Mouse (Mus musculus) Muller cell, postnatal 12 days (primary cell): ENCODE results near the gene Ggcx.
"Not testable (repeated sequence)": the region's sequence is repeated elsewhere in the genome, so short reads cannot be mapped to it uniquely, and the experiment has no call there.

ENCODE experiments used
- DNase-seq: peaks from one replicate; pipeline ENCODE4 v3.0.0-alpha.2; 2015; ENCODE audit errors: inconsistent ontology term

The Ggcx gene

DNA sequence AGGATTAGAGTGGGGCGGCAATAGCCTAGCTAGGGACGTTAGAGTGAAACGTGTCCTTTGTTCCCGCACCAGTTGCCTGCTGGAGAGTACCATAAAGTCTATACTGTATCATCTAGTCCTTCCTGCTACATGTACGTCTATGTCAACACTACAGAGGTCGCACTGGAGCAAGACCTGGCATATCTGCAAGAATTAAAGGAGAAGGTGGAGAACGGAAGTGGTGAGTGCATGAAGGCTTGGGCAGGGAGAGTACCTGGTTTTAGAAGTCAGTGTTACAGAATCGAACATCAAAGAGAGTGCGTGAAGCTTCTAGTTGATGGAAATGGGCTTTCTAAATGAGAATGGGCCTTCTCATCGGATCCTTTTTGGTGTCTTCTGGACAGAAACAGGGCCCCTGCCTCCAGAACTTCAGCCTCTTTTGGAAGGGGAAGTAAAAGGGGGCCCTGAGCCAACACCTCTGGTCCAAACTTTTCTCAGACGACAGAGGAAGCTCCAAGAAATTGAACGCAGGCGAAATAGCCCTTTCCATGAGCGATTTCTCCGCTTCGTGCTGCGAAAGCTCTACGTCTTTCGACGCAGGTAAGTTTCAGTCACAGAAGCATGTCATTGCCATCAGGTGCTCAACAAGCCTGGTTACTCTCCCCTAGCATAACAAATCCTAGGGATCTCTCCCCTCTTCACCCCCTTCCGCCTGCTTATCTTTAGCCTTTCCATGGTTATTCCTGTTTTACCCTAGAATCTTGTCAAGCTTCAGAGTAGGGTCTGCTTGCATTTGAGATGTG, 15.1 kb downstream of the Ggcx start:
- DNase-seq = no peak

DNA sequence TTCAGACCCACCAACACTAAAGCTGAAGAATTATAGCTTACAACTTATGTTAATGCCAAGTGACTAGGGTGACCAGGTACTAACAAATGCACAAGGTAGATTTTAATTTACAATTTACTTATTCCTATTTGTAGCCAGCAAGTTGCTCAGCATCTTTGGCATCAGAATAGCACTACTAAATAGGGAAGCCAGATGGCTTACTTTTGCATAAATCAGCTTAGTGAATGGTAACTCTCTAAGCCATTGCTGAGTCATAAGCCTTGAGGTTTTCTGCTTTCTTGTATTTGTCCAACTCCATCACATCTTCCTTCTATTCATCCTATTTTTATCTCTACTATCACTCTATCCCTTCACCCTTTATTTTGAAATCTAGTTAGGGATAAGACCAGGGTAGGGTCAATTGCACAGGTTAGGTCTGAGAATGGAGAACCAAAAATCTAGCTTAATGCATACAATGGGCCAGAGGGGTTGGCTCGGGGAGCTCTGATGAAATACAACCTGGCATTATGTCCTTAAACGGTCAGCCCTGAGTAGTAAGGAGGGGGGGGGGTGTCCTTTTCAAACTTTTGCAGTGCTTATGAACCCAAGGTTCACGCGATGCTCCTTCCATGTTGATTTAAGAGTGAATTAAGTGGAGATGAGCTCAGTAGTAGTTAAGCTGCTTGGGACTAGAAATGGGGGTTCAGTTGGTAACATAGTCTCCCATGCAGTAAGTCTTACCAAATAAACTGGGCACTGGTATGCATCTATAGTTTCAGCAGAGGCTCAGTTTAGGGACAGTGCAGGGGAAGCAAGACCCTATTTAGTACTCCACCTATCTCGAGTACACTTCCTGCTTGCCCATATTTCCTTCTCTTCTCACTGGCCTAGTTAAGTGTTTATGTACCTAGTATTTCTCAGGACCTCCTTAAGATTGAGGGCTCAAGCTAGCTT, 17.1 kb downstream of the Ggcx start:
- DNase-seq = peak; percentile 46

DNA sequence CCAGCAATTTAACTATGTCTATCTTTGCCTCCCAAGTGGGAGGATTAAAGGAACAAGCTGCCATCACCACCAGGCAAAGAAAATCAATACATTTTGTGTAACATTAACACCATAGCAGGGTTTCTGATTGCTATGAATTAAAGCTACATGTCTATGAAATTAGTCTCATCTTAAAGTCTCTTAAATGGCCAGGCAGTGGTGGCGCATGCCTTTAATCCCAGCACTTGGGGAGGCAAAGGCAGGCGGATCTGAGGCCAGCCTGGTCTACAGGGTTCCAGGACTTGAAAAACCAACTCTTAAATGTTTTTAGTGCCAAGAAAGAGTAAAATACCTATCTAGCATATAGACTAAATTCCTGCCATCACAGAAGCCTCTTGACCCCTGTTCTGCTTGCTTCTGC, 18.0 kb downstream of the Ggcx start:
- DNase-seq = no peak

DNA sequence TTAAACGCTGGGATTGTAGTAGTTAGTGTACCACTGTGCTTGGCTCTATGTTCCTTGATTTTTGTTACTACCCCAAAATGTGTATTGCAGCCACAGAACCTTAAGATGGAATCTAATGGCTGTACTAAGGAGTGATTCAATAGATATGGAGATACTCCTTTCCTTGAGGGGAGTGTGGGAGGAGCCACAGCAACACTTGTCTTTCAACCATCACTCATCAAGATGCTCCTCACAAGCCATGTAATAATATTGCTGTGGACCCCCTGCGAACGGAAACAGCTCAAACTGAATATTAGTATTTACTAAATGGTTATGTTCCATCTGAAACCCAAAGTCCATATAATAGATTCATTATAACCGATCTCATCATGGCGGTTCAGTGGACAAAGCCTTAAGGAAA, 24.1 kb downstream of the Ggcx start:
- no peak for DNase-seq

DNA sequence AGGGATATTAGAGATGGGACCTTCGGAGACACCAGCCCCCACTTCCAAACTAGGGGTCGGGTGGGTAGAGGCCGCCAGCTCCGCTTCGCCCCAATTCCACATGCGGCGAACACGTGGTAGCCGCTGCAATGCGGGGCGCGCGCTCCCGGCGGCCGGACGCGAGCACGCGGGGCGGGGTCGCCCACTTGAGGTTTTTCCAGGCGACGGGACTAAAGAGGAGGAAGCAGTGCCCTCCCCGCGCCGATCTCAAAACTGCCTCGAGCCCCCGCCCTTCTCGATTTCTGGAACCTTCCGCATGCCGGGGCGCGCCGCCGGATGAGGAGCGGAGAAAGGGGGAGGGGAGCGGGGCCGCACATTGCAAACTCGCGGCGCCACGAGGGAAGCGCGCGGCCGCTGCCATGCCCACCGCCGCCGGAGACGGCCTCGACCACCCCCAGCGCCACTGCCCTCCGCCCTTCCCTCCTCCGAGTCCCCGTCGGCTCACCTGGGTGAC, 24.8 kb downstream of the Ggcx start:
- DNase-seq = peak; percentile 90

DNA sequence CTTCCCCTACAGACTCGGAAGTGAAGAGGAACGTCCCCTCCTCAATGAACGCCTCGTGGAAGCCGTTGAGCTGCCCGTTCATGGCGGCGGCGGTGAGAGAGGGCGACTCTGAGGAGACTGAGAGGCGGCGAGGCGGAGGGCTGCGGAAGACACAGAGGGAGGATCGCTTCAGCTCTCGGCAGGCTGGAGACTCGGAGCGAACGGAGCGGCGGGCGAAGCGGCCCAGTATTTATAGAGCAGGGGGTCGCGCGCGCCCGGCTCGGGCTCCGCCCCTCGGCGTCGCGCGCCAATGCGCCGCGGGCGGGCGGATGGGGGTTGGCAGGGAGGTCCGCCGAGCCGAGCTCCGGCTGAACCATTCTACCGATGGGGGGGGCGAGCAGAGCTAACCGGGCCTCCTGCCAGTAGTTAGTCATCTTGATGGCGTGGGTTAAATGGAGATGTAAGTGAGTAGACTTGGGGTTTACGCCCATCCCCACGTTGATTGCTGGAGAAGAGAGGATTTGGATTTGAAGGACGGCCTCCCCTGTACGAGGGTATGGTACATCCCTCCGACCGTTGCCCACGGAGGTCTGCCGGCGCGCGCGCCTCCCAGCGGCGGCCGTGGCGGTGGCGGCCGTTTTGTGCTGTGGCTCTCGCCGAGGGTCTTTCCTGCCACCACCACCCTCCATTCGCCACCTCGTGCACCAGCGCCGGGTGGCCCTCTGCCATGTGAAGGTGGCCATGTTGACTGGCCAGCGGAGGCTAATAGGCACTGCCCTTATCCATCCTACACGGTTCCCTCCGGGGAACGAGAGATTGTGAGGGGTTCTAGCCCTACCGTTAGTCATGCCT, 25.5 kb downstream of the Ggcx start, which contains the start of gene Mat2a:
Gene Mat2a, minus strand, starts transcription at position 204 of the 831 bp plus-strand sequence.
- DNase-seq = peak; percentile 97

DNA sequence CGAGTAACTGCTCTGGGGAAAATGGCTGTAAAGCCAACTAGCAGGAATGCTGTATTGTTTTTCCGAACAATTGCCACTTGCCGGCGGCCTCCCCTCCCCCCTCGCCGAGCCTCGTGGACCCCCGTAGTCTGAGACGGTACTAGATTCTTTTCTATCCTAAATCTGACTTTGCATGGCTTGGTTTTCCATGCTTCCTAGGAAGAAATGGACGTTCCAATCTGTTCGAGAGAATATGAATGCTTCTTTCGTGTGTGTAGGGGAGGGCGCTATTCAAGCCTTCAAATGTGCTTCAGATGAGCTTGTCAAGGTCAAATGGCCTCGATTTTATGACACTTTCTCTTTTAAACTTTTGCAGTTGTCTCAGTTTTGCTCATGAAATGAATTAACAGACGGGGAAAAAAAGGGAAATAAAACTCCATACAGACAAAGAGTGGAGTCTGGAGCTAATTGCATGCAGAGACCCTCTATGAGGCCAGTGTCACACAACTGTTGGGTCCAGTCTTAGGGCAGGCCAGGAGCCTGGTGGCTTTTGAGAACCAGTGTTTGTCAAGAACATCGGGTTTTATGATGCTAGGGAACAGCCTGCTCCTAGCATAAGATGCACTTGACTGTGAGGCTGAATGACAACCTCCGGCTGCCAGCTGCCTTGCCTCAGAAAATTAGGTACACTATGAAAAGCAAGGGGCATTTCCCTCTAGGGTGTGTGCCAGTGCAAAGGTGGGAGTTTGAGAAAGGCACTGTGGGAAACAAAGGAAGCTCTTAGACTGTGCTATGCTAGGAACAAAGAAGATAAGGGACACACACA, 26.3 kb downstream of the Ggcx start:
- peak; percentile 46 for DNase-seq

DNA sequence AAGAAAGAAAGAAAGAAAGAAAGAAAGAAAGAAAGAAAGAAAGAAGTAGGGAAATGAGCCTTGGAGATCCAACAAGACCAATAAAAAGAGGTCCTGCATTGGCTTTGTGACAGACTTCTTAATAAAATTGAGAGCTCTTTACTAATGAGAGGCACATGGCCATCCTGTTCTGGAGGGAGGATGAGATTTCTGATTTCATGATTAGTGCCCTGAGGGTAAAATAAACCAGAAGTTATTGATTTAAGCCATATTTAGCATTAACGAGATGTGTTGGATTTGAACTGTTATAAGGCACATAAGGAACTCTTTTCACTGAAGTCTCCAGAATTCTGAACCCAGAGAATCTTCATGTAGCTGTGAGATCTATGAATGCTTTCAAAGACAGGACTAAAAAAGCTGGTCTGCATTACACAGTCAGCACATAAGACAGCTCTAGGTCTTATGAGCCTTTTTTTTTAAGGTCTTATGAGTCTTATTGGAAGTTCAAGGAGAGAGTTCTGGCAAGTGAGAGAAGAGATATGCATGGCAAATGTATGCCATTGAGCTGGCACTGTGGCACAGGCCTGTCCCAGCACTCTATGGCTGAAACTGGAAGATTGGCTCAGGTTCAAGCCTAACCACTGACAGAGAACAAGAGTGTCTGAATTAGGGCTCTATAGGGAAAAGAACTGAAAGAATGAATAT, 29.0 kb downstream of the Ggcx start:
- no peak for DNase-seq

DNA sequence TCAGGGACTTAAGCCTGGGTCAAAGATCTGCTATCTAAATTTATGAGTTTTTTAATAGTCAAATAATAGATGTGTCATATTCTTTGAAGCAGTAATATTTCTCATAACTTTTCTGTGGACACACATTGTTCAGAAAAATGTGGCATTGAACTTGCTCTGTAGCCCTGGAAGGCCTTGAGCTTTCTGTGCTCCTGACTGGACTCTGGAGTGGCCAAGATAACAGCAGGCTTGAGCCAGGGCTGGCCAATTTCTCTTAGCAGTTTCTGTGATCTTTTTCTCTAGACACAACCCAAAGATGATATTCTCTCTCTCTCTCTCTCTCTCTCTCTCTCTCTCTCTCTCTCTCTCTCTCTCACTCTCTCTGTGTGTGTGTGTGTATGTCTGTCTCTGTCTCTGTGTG, 30.9 kb downstream of the Ggcx start:
- DNase-seq = no peak

DNA sequence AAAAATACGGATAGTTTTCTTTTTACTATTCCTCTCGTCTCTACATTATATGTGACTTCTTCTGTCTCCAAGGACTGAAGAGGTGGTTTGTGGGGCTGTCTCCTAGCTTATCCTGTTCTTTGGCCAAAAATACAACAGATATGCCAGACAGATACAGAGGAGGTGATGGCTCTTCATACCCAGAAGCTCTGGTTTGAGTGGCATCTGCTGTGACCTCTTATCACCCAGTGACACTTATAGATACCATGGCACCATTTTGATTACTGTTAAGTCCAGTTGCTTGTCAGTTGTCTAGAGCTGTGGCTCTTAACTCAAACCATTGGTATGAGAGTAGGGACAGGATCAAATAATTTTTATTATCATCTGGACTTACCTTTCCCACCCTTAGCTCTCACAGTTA, 33.4 kb downstream of the Ggcx start:
- DNase-seq = no peak

DNA sequence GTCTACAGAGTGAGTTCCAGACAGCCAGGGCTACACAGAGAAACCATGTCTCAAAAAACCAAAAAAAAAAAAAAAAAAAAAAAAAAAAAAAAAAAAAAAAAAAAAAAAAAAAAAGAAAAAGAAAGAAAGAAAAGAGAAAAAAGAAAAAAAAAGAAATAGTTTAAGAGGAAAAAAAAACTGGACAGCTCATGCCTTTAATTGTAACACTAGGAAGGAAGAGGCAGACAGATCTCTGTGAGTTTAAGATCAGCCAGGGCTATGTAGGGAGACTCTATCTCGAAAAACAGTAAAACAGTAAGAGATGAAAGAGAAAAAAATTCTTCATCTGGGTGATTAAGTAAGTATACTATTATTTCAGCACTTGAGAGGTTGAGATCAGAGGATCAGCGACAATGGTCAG, 37.7 kb downstream of the Ggcx start:
- DNase-seq = not testable (repeated sequence)

DNA sequence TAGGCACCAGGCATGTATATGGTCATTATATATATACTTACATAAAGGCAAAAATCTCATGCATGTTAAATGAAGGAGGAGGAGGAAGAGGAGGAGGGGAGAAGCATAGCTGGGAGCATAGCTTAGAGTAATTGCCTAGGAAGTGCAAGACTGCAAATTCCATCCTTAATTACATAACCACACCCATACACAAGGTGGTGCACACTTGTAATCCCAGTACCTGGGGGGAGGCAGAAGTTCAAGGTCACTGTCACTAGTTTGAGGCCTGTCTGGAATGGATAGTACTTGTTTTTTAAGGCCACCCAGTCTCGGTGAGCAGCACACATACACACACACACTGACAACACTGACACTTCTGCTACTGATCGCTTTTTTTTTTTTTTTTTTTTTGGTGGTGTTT, 38.2 kb downstream of the Ggcx start:
- no peak for DNase-seq

DNA sequence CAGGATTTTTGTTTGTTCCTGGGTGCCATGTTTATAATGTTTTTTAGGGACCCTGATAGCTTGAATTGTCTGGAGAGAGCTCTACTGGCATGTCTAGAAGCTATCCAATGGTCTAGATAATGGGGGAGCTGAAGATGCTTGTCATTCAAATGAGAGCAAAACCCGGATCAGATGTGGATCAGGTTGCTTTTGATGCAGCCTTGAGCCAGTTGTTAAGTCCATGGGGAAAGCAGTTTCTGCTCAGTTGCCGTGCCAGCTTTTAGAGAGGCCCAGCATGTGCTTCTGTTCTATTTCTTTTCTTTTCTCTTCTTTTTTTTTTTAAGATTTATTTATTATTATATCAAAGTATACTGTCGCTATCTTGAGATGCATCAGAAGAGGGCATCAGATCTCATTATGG, 39.5 kb downstream of the Ggcx start:
- DNase-seq = no peak

DNA sequence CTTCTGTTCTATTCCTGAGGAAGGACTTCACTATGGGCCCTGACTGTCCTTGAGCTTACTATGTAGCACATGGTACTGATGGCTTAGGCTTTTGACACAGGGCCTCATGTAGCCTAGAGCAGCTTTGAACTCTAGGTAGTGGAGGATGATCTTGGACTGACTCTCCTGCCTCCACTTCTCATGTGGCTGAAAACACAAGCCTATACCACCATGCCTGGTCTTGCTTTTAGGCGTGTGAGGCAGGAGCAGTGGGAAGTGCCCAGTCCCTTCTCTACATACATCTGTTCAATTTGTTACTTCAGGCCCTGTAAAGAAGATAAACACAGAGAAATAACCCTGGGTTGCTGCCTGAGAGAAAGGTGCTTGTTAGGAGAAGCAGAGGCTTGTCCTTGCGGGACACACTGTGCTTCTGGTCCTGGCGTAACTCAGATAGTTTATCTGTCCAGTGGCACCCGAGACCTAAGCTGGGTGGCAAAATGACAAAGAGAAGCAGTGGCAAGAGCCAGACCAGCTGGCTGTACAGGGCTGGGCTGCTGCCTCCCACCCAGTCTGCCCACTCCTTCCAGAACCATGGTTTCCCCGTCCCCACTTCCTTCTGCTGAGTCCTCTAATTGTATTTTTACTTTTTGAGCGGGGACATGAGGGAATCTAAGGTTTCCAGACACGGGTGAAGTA, 40.1 kb downstream of the Ggcx start:
- no peak for DNase-seq

DNA sequence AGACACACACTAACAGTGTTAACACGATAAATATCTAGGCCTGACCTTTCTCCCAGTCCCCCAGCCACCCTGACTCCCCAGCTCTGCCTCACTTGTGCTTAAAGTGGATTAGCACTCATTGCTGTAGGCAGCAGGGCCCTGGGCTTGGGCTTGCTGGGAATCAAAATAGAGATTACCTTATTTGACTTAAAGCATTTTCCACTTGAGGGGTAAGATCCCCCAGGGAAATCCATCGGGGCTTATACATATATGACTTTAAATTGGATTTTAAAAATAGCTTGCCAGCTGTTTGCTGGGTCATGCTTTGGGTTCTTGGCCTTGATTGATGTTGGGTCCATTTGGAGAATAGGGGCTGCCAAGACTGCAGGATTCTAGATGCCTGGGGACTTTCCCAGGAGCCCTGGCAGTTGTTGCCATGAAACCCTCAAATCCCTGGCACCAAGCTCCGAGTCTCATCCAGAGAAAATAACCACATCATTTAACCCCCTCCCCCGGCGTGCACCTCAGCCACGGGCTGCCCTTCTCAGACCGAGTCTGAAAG, 40.8 kb downstream of the Ggcx start:
- DNase-seq = peak; percentile 64

DNA sequence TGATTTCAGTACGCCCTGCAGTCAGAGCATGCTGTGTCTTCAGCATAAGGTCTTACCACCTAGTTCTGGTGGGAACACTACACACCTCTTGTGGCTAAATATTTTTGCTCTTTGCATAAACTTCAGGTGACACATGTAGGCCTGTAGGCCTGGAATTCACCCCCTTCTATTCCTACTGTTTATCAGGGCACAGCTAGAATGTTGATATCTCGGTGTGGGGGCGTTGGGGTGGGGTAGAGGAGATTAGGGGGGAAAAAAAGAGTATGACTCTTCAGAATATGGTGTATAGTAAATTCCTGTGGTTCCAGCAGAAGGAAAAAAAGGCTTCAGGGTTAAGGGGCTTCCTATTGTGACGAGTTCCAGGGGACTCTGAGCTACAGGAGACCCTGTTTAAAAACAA, 42.5 kb downstream of the Ggcx start:
- DNase-seq = no peak

DNA sequence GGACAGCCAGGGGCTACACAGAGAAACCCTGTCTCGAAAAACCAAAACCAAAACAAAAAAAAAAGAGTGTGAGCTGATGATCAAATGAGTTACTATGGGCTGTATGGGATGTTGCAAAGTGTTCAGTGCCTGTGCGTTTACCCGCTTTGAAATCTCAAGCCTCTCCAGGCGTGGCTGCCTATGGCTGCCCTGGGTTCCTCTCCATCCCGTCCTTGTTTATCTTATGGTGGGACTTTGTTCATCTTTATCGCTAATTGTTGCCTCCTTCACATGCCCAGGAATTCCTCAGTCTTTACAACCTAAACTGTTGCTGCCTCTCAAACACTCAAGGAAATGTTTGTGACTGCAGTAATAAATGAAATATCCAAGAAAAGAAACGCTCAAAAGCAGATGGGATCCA, 44.3 kb downstream of the Ggcx start:
- DNase-seq = no peak

DNA sequence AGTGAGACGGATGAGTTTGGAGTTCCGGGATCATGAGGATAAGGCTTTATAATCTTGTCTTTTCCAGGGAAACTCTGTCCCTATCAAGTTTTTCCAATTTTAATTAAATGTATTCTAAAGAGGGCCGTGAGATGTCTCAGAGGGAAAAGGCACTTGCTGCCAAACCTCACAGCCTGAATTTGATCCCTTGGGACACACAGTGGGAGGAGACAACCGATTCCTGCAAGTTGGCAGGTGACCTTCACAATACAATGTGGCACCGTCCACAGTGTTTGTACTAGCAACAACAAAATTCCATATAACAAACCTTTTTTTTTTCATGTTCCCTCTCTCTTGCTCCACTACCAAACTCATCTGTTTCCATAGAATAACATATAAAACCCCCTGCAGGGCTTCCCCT, 44.8 kb downstream of the Ggcx start:
- DNase-seq = no peak

DNA sequence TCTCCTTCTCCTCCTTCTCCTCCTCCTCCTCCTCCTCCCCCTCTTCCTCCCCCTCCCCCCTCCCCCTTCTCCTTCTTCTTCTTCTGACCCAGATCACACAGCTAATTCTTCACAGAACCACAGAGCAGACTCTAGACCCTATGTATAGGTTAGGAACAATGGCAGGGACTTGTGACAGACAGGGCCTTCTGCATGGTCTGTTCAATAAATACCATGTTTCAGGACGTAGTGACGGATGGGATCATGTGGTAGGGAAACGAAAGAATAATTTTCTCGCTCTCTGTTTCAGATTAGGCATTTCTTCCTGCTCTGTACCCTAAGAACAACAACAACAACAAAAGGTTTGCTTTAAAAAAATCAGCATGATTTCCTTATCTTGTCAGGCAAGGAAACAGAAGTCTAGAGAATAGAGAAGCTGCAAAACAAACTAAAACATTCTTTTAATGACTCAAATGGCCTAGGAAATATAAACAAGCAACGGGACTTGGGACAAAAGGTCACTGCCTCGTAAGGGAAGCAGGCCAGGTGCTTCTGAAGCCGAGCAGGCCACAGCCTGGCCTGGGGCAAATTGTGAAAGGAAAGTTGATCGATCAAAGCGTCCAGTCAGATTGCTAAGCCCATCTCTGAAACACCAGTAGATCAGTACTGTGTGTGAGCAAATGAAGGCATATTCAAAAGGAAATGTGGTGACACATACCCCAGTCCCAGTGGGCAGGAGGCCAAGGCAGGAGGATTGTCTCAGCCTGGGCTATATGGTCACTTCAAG, 46.1 kb downstream of the Ggcx start:
- peak; percentile 22 for DNase-seq
